Mouse (Mus musculus) hindbrain, embryonic 14.5 days (tissue): ENCODE measurements around the gene Mus81. TPM values are rescaled to one million over a fixed set of nuclear protein-coding genes. Genes with fewer than 3 reads are reported as not detected.

ENCODE experiments used
- ATAC-seq: fragments of 200-750 bp; cut with Nextera tagmentation; 2 replicates; pipeline ENCODE4 v1.8.0; 2017; ENCODE audit warnings: moderate number of reproducible peaks, mild to moderate bottlenecking, moderate TSS enrichment, moderate library complexity; ENCODE audit not compliant: low FRiP score
- DNase-seq: peaks from one replicate; pipeline ENCODE4 v3.0.0-alpha.2; 2015; ENCODE audit warnings: low spot score
- H3K27ac ChIP-seq: fragments of 300-500 bp; sonication (generic); 2 replicates; pipeline ENCODE4 v1.5.1; 2014; ENCODE audit warnings: mild to moderate bottlenecking, moderate library complexity
- H3K27me3 ChIP-seq: fragments of 300-500 bp; sonication (generic); 2 replicates; pipeline ENCODE4 v1.6.1; 2014; ENCODE audit warnings: mild to moderate bottlenecking, low read length, mixed read lengths; ENCODE audit not compliant: control insufficient read depth, insufficient read depth
- H3K36me3 ChIP-seq: fragments of 300-500 bp; sonication (generic); replicated peaks from 2 replicates; pipeline ENCODE4 v1.6.1; 2014; ENCODE audit not compliant: control insufficient read depth, insufficient read depth
- H3K4me1 ChIP-seq: fragments of 300-500 bp; sonication (generic); replicated peaks from 2 replicates; pipeline ENCODE4 v1.6.1; 2014; ENCODE audit warnings: antibody characterized with exemption, low read length, mixed read lengths; ENCODE audit not compliant: control insufficient read depth, insufficient read depth
- H3K4me2 ChIP-seq: fragments of 300-500 bp; sonication (generic); replicated peaks from 2 replicates; pipeline ENCODE4 v1.6.1; 2014; ENCODE audit warnings: mild to moderate bottlenecking, moderate library complexity
- H3K4me3 ChIP-seq: fragments of 300-500 bp; sonication (generic); replicated peaks from 2 replicates; pipeline ENCODE4 v1.5.1; 2014; ENCODE audit warnings: mild to moderate bottlenecking, low read length
- H3K9ac ChIP-seq: fragments of 300-500 bp; sonication (generic); 2 replicates; pipeline ENCODE4 v1.6.1; 2014
- H3K9me3 ChIP-seq: fragments of 300-500 bp; sonication (generic); 2 replicates; pipeline ENCODE4 v1.6.1; 2016; ENCODE audit warnings: low read length; ENCODE audit not compliant: control insufficient read depth
- WGBS: fragments of 180-500 bp; shearing (Covaris S2); extraction: QIAGEN DNeasy Blood & Tissue Kit; methylation state at CpG from one replicate; pipeline ENCODE4 v1.1.7; 2014; 5-methylcytosine and 5-hydroxymethylcytosine counted together
- polyA plus RNA-seq: library from polyadenylated mRNA; unstranded; fragments of >200 nt; fragmentation: Nextera tagmentation; extraction: Ambion mirVana; gene quantifications from 2 replicates; pipeline ENCODE4 v1.2.1, GENCODE M21; 2014

Gene Mus81
- polyA plus RNA-seq, 1 experiment from 2014 or later: 40.0 TPM

DNA sequence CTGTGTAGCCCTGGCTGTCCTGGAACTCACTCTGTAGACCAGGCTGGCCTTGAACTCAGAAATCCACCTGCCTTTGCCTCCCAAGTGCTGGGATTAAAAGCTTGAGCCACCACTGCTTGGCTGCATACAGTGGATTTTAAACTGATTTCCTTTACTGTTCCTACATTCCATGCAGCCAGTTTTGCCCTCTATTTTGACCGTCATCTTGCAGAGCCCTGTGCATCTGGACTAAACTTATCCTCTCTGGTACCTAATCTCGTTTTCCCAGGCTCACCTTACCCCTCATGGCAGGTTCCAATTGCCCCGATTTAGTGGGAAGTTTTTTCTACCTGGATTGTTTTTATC lies 24.8 kb upstream of the Mus81 start:
- H3K27ac ChIP-seq: no peak overlapping the region
- DNase-seq (no peak), ATAC-seq (no peak)
- no peak overlapping the region for H3K9ac ChIP-seq
- no peak overlapping the region for H3K4me2 ChIP-seq
- no peaks in the 10 kb centered on the region for H3K36me3 ChIP-seq
- no peaks in the 10 kb centered on the region for H3K9me3 ChIP-seq
- 90% methylated on average over 3 of the region's 3 CpGs for WGBS
- peaks cover 17% of the 10 kb centered on the region for H3K4me1 ChIP-seq
- H3K4me3 ChIP-seq: no peak overlapping the region
- no peaks in the 10 kb centered on the region for H3K27me3 ChIP-seq

DNA sequence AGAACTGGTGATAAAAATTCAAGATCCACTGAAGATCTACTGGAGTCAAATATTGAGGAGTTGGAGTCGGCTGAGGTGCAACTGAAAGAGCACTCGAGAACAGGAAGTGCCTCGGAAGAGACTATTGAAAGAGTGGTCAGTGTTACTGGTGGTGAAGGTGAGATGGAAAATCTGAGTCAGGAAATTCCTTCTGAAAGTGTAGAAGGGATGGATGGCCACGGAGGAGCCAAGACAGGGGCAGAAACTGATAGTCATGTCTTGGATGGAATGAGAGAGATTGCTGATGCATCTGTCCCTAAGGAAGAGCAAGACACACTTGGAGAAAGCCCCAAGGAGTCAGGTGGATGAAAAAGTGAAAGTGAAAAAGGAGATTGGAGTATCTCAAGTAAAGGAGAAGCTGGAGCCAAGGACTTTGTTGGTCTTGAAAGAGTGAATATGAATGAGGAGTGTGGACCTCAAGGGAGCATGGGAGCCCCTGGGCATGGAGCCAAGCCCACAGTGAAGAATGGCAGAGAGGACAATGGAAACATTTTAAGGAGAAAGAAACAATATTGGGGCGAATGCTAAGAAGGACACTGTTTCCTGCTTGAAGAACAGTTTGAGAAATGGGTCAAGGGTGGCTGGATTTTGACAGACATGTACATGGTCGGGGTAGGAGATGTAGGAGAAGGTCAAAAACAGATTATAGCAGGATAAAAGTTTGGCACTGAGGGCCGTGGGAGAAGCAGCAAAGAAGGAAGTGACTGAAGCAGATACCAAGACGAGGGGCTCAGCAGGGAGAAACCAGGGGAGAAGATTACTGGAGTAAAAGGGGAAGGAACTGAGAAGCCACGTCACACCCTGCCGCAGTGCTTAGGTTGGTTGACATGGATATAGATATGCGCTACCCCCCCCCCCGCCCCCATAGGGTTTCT lies 24.1 kb upstream of the Mus81 start:
- H3K4me3 ChIP-seq: no peak overlapping the region
- H3K27me3 ChIP-seq: no peaks in the 10 kb centered on the region
- no peaks in the 10 kb centered on the region for H3K9me3 ChIP-seq
- H3K9ac ChIP-seq: no peak overlapping the region
- no peak for ATAC-seq
- H3K36me3 ChIP-seq: no peaks in the 10 kb centered on the region
- no peak overlapping the region for H3K27ac ChIP-seq
- peaks cover 17% of the 10 kb centered on the region for H3K4me1 ChIP-seq
- 75% methylated on average over 12 of the region's 12 CpGs for WGBS
- DNase-seq: no peak
- no peak overlapping the region for H3K4me2 ChIP-seq

DNA sequence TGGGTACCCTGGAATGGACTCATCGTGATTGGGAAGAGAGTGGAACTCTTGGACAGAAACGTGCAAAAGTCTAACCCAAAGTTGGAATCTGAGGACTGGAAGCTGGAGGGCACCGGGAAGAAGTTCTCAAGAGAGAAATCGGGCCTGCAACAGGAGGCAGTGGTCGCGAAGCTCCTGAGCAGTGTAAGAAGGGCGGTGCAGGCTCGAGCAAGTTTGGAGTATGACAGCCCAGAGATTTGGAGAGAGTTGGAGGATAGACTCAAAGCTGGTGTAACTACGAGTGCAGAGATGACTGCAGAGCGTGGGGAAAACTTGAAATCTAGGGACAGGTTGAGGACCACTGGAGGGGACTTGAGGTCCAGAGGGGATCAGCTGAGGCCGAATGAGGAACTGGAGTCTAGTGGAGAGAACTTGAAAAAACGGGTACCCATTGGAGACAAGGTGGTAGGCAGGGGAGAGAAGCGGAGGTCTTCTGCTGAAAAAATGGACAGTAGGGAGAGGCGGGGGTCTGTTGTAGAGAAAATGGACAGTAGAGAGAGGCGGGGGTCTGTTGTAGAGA lies 23.0 kb upstream of the Mus81 start:
- no peaks in the 10 kb centered on the region for H3K27me3 ChIP-seq
- peak overlapping the region; percentile 87 for H3K4me2 ChIP-seq
- WGBS: 55% methylated on average over 15 of the region's 15 CpGs

DNA sequence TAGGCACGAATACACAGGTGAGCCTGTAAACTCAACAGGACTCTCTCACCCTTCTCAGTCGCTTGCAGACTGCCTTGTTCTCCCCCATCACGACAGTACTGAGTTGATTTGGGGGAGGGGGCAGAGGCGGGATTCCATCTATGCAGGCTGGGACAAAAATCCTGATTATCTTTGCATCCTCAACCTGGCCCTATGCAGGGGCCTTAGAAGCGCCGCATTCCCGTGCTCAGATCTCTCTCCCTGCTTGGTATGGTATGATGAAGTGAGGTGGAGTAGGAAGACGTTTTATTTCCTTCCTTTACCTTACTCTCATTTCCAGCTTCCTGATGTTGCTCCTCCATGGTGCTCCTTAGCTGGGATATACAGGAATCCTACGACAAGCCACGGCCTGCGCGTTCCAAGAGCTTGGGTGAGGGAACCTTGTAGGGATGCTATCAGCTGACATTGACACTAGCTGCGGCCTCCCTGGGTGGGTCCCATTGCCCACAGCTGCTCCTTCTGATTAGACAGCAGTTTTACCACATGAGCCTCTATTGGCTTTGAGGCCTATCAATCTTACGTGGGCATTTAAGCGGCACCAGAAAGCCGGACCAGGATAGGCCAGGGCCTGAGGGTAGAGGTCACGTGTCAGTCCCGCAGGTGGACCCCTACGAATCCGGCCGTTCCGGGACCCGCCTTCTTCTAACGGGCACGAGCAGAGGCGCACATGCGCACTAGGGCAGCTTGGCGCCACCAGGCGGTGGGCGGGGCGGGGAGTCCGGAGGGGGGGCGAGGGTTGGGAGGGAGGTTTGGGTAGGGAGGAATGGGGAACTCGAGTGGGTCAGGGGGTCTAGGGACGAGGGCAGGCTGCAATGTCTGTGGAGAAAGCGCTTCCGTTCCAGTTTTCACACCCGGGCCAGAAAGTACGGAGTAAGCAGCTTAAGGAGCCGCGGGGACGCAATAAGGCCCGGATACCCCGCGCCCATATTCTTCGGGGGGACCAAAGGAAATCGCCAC lies 22.1 kb upstream of the Mus81 start, which contains the start of gene Snx32:
Gene Snx32 (minus strand): TSS at position 508 of the 996 bp plus-strand sequence.
- WGBS: 2% methylated on average over 45 of the region's 47 CpGs
- no peaks in the 10 kb centered on the region for H3K9me3 ChIP-seq
- DNase-seq: peak; percentile 97
- H3K27ac ChIP-seq: peak within 1 kb of the TSS; percentile 88
- ATAC-seq: peak; percentile 99
- peak within 1 kb of the TSS; percentile 87 for H3K4me2 ChIP-seq
- no peaks in the 10 kb centered on the region for H3K36me3 ChIP-seq
- H3K27me3 ChIP-seq: no peaks in the 10 kb centered on the region
- H3K4me1 ChIP-seq: peaks cover 17% of the 10 kb centered on the region
- H3K9ac ChIP-seq: peak within 1 kb of the TSS; percentile 78
- peak within 1 kb of the TSS; percentile 52 for H3K4me3 ChIP-seq

More for the DNA sequence above, 23.0 kb upstream of the Mus81 start:
- H3K27ac ChIP-seq: peak overlapping the region; percentile 22; the same call in 1 of the 2 replicates
- DNase-seq: no peak
- H3K9ac ChIP-seq: peak overlapping the region; percentile 62
- no peaks in the 10 kb centered on the region for H3K36me3 ChIP-seq
- H3K4me3 ChIP-seq: peak overlapping the region; percentile 52
- no peak for ATAC-seq
- no peaks in the 10 kb centered on the region for H3K9me3 ChIP-seq
- H3K4me1 ChIP-seq: peaks cover 17% of the 10 kb centered on the region

DNA sequence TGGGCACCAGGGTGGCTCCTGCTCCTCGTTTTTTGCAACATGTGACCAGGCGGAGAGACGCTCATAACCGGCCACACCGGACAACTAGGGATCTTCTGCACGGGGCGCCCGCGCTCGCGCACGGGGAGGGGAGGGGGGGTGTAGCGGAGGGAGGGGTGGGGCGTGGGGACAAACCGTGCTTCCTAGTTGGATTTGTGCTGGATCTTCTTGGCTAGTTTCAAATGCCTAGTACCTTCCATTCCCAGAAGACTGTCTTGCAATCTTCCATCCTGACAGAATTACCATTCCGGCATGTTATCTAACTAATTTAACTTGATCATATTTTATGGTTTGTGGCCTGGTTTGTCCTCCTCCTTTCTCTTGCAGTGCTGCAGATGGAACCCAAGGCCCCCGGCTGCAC lies 15.5 kb upstream of the Mus81 start, which contains the start of gene 1700020D05Rik:
Gene 1700020D05Rik (minus strand): TSS at position 101 of the 400 bp plus-strand sequence.
- H3K4me1 ChIP-seq: no peaks in the 10 kb centered on the region
- WGBS: 67% methylated on average over 17 of the region's 17 CpGs
- no peak for ATAC-seq
- H3K9me3 ChIP-seq: no peaks in the 10 kb centered on the region
- no peak within 1 kb of the TSS for H3K9ac ChIP-seq
- no peak within 1 kb of the TSS for H3K4me3 ChIP-seq
- H3K27me3 ChIP-seq: no peaks in the 10 kb centered on the region
- no peak within 1 kb of the TSS for H3K4me2 ChIP-seq
- no peak for DNase-seq
- H3K36me3 ChIP-seq: peaks cover 19% of the 10 kb centered on the region
- no peak within 1 kb of the TSS for H3K27ac ChIP-seq

DNA sequence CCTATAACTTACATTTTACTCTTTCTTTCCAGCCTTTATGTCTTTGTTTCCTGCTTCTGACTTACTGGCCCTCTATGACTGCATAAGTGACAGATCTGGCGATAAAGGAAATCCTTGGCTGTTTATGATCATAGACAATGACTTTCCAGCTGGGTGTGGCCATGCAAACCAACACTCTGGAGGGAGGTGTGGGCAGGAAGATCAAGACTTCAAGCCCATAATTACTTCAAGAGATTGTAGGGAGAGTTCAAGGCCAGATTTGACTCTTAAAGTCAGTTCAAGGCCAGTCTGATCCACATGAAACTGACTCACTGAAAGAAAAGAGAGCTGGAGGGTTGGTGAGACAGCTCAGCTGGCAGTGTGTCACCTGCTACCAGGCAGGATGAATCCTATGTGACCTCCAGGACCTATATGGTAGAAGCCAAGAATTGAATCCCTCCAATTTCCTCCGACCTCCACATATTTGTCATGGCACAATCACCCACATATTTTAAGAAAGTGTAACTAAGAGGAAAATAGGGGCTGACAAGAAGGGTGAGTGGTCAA lies 12.2 kb upstream of the Mus81 start:
- Histone ChIP-seq H3K27me3 (no peaks in the 10 kb centered on the region), H3K4me1 (no peaks in the 10 kb centered on the region), H3K27ac (no peak overlapping the region), H3K9ac (no peak overlapping the region), H3K4me3 (no peak overlapping the region), H3K36me3 (peaks cover 50% of the 10 kb centered on the region), H3K9me3 (no peaks in the 10 kb centered on the region), H3K4me2 (no peak overlapping the region)
- ATAC-seq (no peak), DNase-seq (no peak)
- WGBS: 93% methylated on average over 2 of the region's 2 CpGs

DNA sequence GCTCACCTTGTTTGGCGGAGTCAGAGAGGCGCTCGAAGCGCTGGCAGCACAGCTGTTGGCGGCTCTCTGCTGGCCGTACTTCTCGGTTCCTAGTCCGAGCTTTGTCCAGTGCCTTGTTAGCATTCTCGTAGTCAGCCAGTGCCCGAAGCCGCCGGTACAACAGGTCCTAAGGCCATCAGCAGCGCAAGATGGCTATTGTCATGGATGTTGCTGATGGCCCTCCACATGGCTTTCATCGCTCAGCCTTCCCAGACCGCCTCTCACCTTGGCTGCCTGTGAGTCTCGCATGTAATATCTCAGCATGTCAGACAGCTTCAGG lies 7.8 kb upstream of the Mus81 start:
- Histone ChIP-seq H3K36me3 (peaks cover 74% of the 10 kb centered on the region), H3K27ac (no peak overlapping the region), H3K4me1 (peaks cover 12% of the 10 kb centered on the region; the same call in 1 of the 2 replicates), H3K4me3 (no peak overlapping the region), H3K9me3 (no peaks in the 10 kb centered on the region), H3K27me3 (no peaks in the 10 kb centered on the region), H3K4me2 (no peak overlapping the region), H3K9ac (no peak overlapping the region)
- DNase-seq (no peak), ATAC-seq (no peak)
- 86% methylated on average over 16 of the region's 16 CpGs for WGBS

DNA sequence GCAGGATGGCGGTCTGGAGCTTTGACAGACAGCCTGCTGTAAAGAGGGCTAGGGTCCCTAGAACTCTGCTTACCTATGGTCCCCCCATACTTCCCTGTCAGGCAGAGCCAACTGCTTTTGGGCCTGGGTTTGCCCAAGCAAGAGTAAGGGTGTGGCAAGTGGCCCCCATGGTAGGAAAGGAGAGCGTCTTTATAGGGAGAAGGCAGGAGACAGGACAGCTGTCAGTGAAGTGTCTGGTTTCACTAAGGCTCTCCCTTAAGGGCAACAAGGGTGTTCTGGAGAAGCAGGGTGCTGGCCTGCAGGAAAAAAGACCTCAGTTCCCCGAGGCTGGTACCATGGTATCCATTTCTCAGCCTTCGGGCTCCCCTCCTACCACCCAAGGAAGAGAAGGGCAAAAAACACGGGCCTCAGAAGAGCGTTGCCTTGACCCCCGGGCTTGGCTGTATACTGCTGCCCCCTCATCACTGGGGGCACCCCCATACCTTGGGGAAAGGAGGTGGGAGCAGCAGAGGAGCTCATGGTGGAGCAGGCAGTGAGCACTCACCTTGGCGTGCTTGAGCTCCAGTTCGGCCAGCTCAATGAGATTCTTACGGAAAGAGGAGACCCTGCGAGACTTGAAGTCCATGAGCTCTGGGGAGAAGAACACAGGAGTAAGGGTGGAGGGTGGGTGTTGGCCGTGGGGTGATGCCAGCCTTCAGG lies 7.3 kb upstream of the Mus81 start:
- ATAC-seq: no peak
- WGBS: 89% methylated on average over 12 of the region's 12 CpGs

More for the DNA sequence above, 7.3 kb upstream of the Mus81 start:
- Histone ChIP-seq H3K27ac (no peak overlapping the region), H3K4me2 (no peak overlapping the region), H3K4me3 (no peak overlapping the region), H3K27me3 (no peaks in the 10 kb centered on the region), H3K9ac (no peak overlapping the region), H3K9me3 (no peaks in the 10 kb centered on the region), H3K4me1 (peaks cover 12% of the 10 kb centered on the region; the same call in 1 of the 2 replicates), H3K36me3 (peaks cover 74% of the 10 kb centered on the region)
- no peak for DNase-seq
